Mouse (Mus musculus) urinary bladder, postnatal 10 days (tissue): ENCODE measurements around the gene Gm20708.
A peak's percentile ranks its signal among the peaks of the same experiment; 100 is the strongest.
"Not testable (repeated sequence)": the region's sequence is repeated elsewhere in the genome, so short reads cannot be mapped to it uniquely, and the experiment has no call there.

Experiments used
- DNase-seq: peaks from one replicate; pipeline ENCODE4 v3.0.0; 2022; ENCODE audit warnings: low spot score

Gm20708 gene

GRCm38 (mm10) chr11:117813867-117814266 lies 4.4 kb downstream of the Gm20708 start:
- no peak for DNase-seq

- no peak for DNase-seq
These were observed 5.4 kb downstream of the Gm20708 start for GRCm38 (mm10) chr11:117814704-117815366.

- not testable (repeated sequence) for DNase-seq
These were observed 6.4 kb downstream of the Gm20708 start for GRCm38 (mm10) chr11:117815850-117816249.

GRCm38 (mm10) chr11:117816389-117816996 lies 7.0 kb downstream of the Gm20708 start:
- no peak for DNase-seq

- DNase-seq = no peak
These were observed 9.6 kb downstream of the Gm20708 start for GRCm38 (mm10) chr11:117819095-117819494.

- DNase-seq = no peak
These were observed 10.7 kb downstream of the Gm20708 start for GRCm38 (mm10) chr11:117820173-117820572.

GRCm38 (mm10) chr11:117821868-117822267 lies 12.4 kb downstream of the Gm20708 start:
- no peak for DNase-seq

GRCm38 (mm10) chr11:117822728-117823241 lies 13.3 kb downstream of the Gm20708 start:
- no peak for DNase-seq

- no peak for DNase-seq
These were observed 13.9 kb downstream of the Gm20708 start for GRCm38 (mm10) chr11:117823411-117823810.

GRCm38 (mm10) chr11:117824060-117824969 lies 14.8 kb downstream of the Gm20708 start:
- no peak for DNase-seq

GRCm38 (mm10) chr11:117825333-117826101 lies 16.0 kb downstream of the Gm20708 start, which contains the start of the genes Afmid and Tk1:
Afmid (plus strand) TSS chr11:117825924.
Tk1 (minus strand) TSS chr11:117826092.
- DNase-seq = no peak

GRCm38 (mm10) chr11:117826164-117826563 lies 16.7 kb downstream of the Gm20708 start:
- DNase-seq = no peak

- no peak for DNase-seq
These were observed 17.4 kb downstream of the Gm20708 start for GRCm38 (mm10) chr11:117826916-117827315.

GRCm38 (mm10) chr11:117827386-117827785 lies 17.9 kb downstream of the Gm20708 start:
- DNase-seq = no peak

GRCm38 (mm10) chr11:117828149-117828887 lies 18.9 kb downstream of the Gm20708 start:
- no peak for DNase-seq

GRCm38 (mm10) chr11:117828888-117829604 lies 19.6 kb downstream of the Gm20708 start:
- no peak for DNase-seq

GRCm38 (mm10) chr11:117829671-117830215 lies 20.3 kb downstream of the Gm20708 start:
- no peak for DNase-seq

- no peak for DNase-seq
These were observed 20.9 kb downstream of the Gm20708 start for GRCm38 (mm10) chr11:117830401-117830800.

- peak; percentile 41 for DNase-seq
These were observed 22.9 kb downstream of the Gm20708 start for GRCm38 (mm10) chr11:117832086-117832969.
